ENCODE assay signal across 18 mouse cellular contexts in the genomic region with DNA sequence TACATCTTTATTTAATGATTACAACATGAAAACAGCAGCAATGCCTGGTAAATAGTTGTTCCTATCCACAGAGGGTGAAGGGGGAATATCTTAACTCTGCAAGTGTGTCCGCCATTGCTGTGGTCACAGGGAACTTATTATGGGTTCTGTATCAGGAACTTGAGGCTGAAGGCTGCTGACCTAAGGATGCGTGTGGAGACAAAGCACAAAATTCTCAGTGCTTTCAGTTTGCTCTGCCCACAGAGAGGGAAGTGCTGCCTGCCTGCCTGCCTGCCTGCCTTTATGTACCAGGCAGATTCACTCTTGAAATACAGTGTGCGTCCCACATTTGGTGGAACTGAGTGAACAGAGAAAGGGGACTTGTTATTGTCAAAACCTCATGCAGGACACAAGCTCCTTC.
"Had no signal": no experiment of that assay in that cellular context is flagged by ENCODE, and none has a peak within 500 bp of the region (broad histone marks: within the 10 kb centered on the region; RNA-seq: fewer than 3 reads in every experiment).

No protein-coding gene starts in this region.

- H3K27ac ChIP-seq: kidney, embryonic 15.5 days; left cerebral cortex, adult 2 months; limb, embryonic 12.5 days; liver, embryonic 15.5 days; neural tube, embryonic 12.5 days; stomach, embryonic 15.5 days had no signal

- H3K4me2 ChIP-seq: kidney, embryonic 15.5 days; limb, embryonic 12.5 days; liver, embryonic 15.5 days; midbrain, embryonic 13.5 days; neural tube, embryonic 12.5 days; stomach, embryonic 15.5 days had no signal

- H3K36me3 ChIP-seq: kidney, embryonic 15.5 days; limb, embryonic 12.5 days; liver, embryonic 15.5 days; midbrain, embryonic 13.5 days; neural tube, embryonic 12.5 days; stomach, embryonic 15.5 days had no signal

- H3K9me3 ChIP-seq: kidney, embryonic 15.5 days; limb, embryonic 12.5 days; liver, embryonic 15.5 days; midbrain, embryonic 13.5 days; neural tube, embryonic 12.5 days; stomach, embryonic 15.5 days had no signal

- H3K9ac ChIP-seq: kidney, embryonic 15.5 days; limb, embryonic 12.5 days; liver, embryonic 15.5 days; midbrain, embryonic 13.5 days; neural tube, embryonic 12.5 days; stomach, embryonic 15.5 days had no signal

- H3K4me1 ChIP-seq: liver, embryonic 15.5 days; neural tube, embryonic 12.5 days; stomach, embryonic 15.5 days had no signal

- ATAC-seq: intestine, embryonic 16.5 days; lung, postnatal 0 days; midbrain, embryonic 13.5 days had no signal

- H3K4me3 ChIP-seq: kidney, embryonic 15.5 days; left cerebral cortex, adult 2 months; limb, embryonic 12.5 days; liver, embryonic 15.5 days; midbrain, embryonic 13.5 days; myocyte; neural tube, embryonic 12.5 days; stomach, embryonic 15.5 days had no signal

- DNase-seq: kidney, adult 2 months; kidney, postnatal 14 days; liver; lung, adult 2 months; lung, postnatal 36 days; right cerebral cortex, postnatal 14 days; thymus, adult 2 months; thymus, postnatal 4 days had no signal

- H3K27me3 ChIP-seq: kidney, embryonic 15.5 days; limb, embryonic 12.5 days; liver, embryonic 15.5 days; midbrain, embryonic 13.5 days; neural tube, embryonic 12.5 days; stomach, embryonic 15.5 days had no signal
